Mouse (Mus musculus): Measurements from ENCODE around the gene Vmn1r84. TPM values are rescaled to one million over a fixed set of nuclear protein-coding genes. Genes with fewer than 3 reads are reported as not detected.

The Vmn1r84 gene
- total RNA-seq (2012; rRNA removed): not detected in 2 replicates

DNA sequence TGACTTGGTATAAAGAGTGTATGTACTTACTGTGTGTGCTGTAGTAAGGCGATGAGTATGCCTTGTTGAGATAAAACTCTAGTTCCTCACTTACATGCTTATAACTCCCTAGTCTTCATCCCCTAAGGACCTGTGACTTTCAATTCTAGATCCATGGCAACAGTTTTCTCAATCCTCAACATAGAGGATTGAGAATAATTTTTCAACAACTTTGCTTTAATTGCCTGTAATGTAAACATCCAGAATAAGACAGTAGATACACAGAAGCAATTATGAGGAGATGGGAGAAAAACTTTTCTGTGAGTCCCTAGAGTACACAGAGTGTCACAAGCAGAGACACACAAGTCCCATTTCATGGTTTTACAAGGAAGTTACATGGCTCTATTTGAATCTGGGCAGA is at the start of gene Vmn1r84:
TSS of gene Vmn1r84 (minus strand) at position 101 of the 400 bp plus-strand sequence.
- H3K27ac ChIP-seq (ENCODE audit: insufficient read depth, low read depth, low read length, poor library complexity, severe bottlenecking): no peak within 1 kb of the TSS
- no peaks in the 10 kb centered on the region for H3K4me1 ChIP-seq (ENCODE audit: control insufficient read depth in 2 of 2, insufficient read depth in 2 of 2, low read length in 2 of 2, poor library complexity in 1 of 2)
- no peaks in the 10 kb centered on the region for H3K36me3 ChIP-seq (ENCODE audit: control insufficient read depth, insufficient read depth, low read length, poor library complexity, severe bottlenecking)
- in situ Hi-C loops (cut with MboI; ENCODE audit: low sequenced_read_pairs in 2 of 2, unreplicated experiment in 2 of 2): no loop called here
- H3K9ac ChIP-seq (ENCODE audit: insufficient read depth, low read depth, low read length, poor library complexity, severe bottlenecking): no peak within 1 kb of the TSS
- no peak for DNase-seq (ENCODE audit: low read depth, low spot score)
- no peaks in the 10 kb centered on the region for H3K9me3 ChIP-seq (ENCODE audit: control insufficient read depth, insufficient read depth, low read depth, low read length)
- TF ChIP-seq CHD2 (IDR thresholded peaks at IDR 0.05; ENCODE audit: low read depth, low read length) (no peak), ZC3H11A (IDR thresholded peaks at IDR 0.05; ENCODE audit: borderline replicate concordance, low read depth, low read length) (no peak), MAFK (IDR thresholded peaks at IDR 0.05; ENCODE audit: insufficient read depth, low read depth, low read length) (no peak), ZNF384 (IDR thresholded peaks at IDR 0.05; ENCODE audit: low read depth, low read length) (no peak), HCFC1 (IDR thresholded peaks at IDR 0.05; ENCODE audit: borderline replicate concordance, insufficient read depth, low read length) (no peak)
- H3K4me3 ChIP-seq (ENCODE audit: insufficient read depth in 1 of 2, low read depth in 1 of 2, low read length in 2 of 2, poor library complexity in 1 of 2, severe bottlenecking in 1 of 2): no peak within 1 kb of the TSS

DNA sequence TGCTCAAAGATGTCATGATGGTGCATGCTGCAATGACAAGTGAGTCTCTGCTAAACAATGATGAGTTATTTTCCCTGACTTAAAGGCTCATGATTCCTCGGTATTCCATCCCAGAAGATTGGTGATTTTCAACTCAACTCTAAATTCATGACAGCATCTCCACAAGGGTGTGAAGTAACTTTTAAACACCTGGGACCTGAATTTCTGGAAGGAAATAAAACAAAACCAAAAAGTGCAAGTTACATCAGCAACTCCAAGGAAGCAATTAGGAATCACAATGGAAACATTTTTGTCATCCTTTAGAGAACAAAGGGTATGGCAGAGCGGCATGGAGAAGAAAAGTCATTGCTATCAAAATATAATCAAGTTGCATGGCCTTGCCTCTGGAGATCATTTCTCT is 39.7 kb downstream of the Vmn1r84 start, which contains the start of gene Vmn1r83:
TSS of gene Vmn1r83 (minus strand) at position 101 of the 400 bp plus-strand sequence.
- no peak for DNase-seq (ENCODE audit: low read depth, low spot score)
- Histone ChIP-seq H3K4me3 (ENCODE audit: insufficient read depth in 1 of 2, low read depth in 1 of 2, low read length in 2 of 2, poor library complexity in 1 of 2, severe bottlenecking in 1 of 2) (no peak within 1 kb of the TSS), H3K4me1 (ENCODE audit: control insufficient read depth in 2 of 2, insufficient read depth in 2 of 2, low read length in 2 of 2, poor library complexity in 1 of 2) (no peaks in the 10 kb centered on the region), H3K36me3 (ENCODE audit: control insufficient read depth, insufficient read depth, low read length, poor library complexity, severe bottlenecking) (no peaks in the 10 kb centered on the region), H3K9ac (ENCODE audit: insufficient read depth, low read depth, low read length, poor library complexity, severe bottlenecking) (no peak within 1 kb of the TSS), H3K27ac (ENCODE audit: insufficient read depth, low read depth, low read length, poor library complexity, severe bottlenecking) (no peak within 1 kb of the TSS), H3K9me3 (ENCODE audit: control insufficient read depth, insufficient read depth, low read depth, low read length) (no peaks in the 10 kb centered on the region)
- TF ChIP-seq HCFC1 (IDR thresholded peaks at IDR 0.05; ENCODE audit: borderline replicate concordance, insufficient read depth, low read length) (no peak), MAFK (IDR thresholded peaks at IDR 0.05; ENCODE audit: insufficient read depth, low read depth, low read length) (no peak), ZC3H11A (IDR thresholded peaks at IDR 0.05; ENCODE audit: borderline replicate concordance, low read depth, low read length) (no peak), ZNF384 (IDR thresholded peaks at IDR 0.05; ENCODE audit: low read depth, low read length) (no peak), CHD2 (IDR thresholded peaks at IDR 0.05; ENCODE audit: low read depth, low read length) (no peak)
- in situ Hi-C loops (cut with MboI; ENCODE audit: low sequenced_read_pairs in 2 of 2, unreplicated experiment in 2 of 2): no loop called here

Other genes starting within 250 kb of the Vmn1r84 start
- gene Vmn1r78, start 219.0 kb downstream of the Vmn1r84 start, total RNA-seq (2012; rRNA removed): not detected in 2 replicates
- not detected in 2 replicates for gene Vmn1r79, start 198.0 kb downstream of the Vmn1r84 start, total RNA-seq (2012; rRNA removed)
- not detected in 2 replicates for gene Vmn1r80, start 180.0 kb downstream of the Vmn1r84 start, total RNA-seq (2012; rRNA removed)
- not detected in 2 replicates for gene Vmn1r81, start 101.0 kb downstream of the Vmn1r84 start, total RNA-seq (2012; rRNA removed)
- gene Vmn1r82, start 68.8 kb downstream of the Vmn1r84 start, total RNA-seq (2012; rRNA removed): not detected in 2 replicates
- gene Vmn1r83, start 39.8 kb downstream of the Vmn1r84 start, total RNA-seq (2012; rRNA removed): not detected in 2 replicates
- 2.4 and 2.5 TPM in 2 replicates for gene Zfp551, start 53.5 kb upstream of the Vmn1r84 start, total RNA-seq (2012; rRNA removed)
- gene Zfp606, start 109.0 kb upstream of the Vmn1r84 start, total RNA-seq (2012; rRNA removed): 8.3 and 10.3 TPM in 2 replicates
- not detected in 2 replicates for gene 2900092C05Rik, start 143.2 kb upstream of the Vmn1r84 start, total RNA-seq (2012; rRNA removed)
- gene Vmn2r53, start 239.5 kb upstream of the Vmn1r84 start, total RNA-seq (2012; rRNA removed): not detected in 2 replicates

Measured in ES-E14 (cell line).